Mouse (Mus musculus) lung, postnatal 0 days (tissue): Measurements from ENCODE around the gene Rnasek. TPM values are rescaled to one million over a fixed set of nuclear protein-coding genes. Genes with fewer than 3 reads are reported as not detected.
A peak's percentile ranks its signal among the peaks of the same experiment; 100 is the strongest.

ENCODE experiments used
- ATAC-seq: fragments of 200-750 bp; cut with Nextera tagmentation; 2 replicates; pipeline ENCODE4 v1.8.0; 2017; ENCODE audit warnings: moderate library complexity
- DNase-seq: peaks from one replicate; pipeline ENCODE4 v3.0.0-alpha.2; 2016; ENCODE audit warnings: low spot score
- H3K27ac ChIP-seq: fragments of 300-500 bp; sonication (generic); 2 replicates; pipeline ENCODE4 v1.5.1; 2014; ENCODE audit warnings: antibody characterized with exemption, mild to moderate bottlenecking, low read length, mixed read lengths
- H3K27me3 ChIP-seq: fragments of 300-500 bp; sonication (generic); replicated peaks from 2 replicates; pipeline ENCODE4 v1.6.1; 2014; ENCODE audit warnings: low read length, mixed read lengths; ENCODE audit not compliant: insufficient read depth
- H3K36me3 ChIP-seq: fragments of 300-500 bp; sonication (generic); 2 replicates; pipeline ENCODE4 v1.6.1; 2014; ENCODE audit warnings: low read length, mixed read lengths; ENCODE audit not compliant: insufficient read depth
- H3K4me1 ChIP-seq: fragments of 300-500 bp; sonication (generic); 2 replicates; pipeline ENCODE4 v1.6.1; 2014; ENCODE audit warnings: antibody characterized with exemption, low read depth, low read length, mixed read lengths; ENCODE audit not compliant: insufficient read depth
- H3K4me2 ChIP-seq: fragments of 300-500 bp; sonication (generic); replicated peaks from 2 replicates; pipeline ENCODE4 v1.6.1; 2014; ENCODE audit warnings: low read depth, mild to moderate bottlenecking, low read length, moderate library complexity, mixed read lengths
- H3K4me3 ChIP-seq: fragments of 300-500 bp; sonication (generic); 2 replicates; pipeline ENCODE4 v1.5.1; 2014; ENCODE audit warnings: low read depth, low read length
- H3K9ac ChIP-seq: fragments of 300-500 bp; sonication (generic); replicated peaks from 2 replicates; pipeline ENCODE4 v1.6.1; 2014; ENCODE audit warnings: low read depth, mild to moderate bottlenecking
- H3K9me3 ChIP-seq: fragments of 300-500 bp; sonication (generic); 2 replicates; pipeline ENCODE4 v1.6.1; 2016; ENCODE audit warnings: low read length, mixed read lengths
- CTCF ChIP-seq: IDR thresholded peaks from 2 replicates; pipeline ENCODE4 v1.5.1; 2016; ENCODE audit warnings: antibody characterized with exemption, mild to moderate bottlenecking
- EP300 ChIP-seq: IDR thresholded peaks from 2 replicates; pipeline ENCODE4 v1.6.1; 2016; ENCODE audit warnings: antibody characterized with exemption, mild to moderate bottlenecking, control low read depth
- WGBS: fragments of 180-500 bp; shearing (Covaris S2); extraction: QIAGEN DNeasy Blood & Tissue Kit; methylation state at CpG from one replicate; pipeline ENCODE4 v1.1.7; 2014; 5-methylcytosine and 5-hydroxymethylcytosine counted together
- polyA plus RNA-seq: library from polyadenylated mRNA; unstranded; fragments of >200 nt; fragmentation: Nextera tagmentation; extraction: Ambion mirVana; gene quantifications from 2 replicates; pipeline ENCODE4 v1.2.1, GENCODE M21; 2015

Gene Rnasek
- polyA plus RNA-seq, 1 experiment from 2014 or later, result 484 TPM

- DNase-seq, result no peak
- no peak overlapping the region for H3K4me2 ChIP-seq
- H3K9me3 ChIP-seq, result no peaks in the 10 kb centered on the region
- H3K27me3 ChIP-seq, result peaks cover 32% of the 10 kb centered on the region
- peaks cover 16% of the 10 kb centered on the region; the same call in 1 of the 2 replicates for H3K4me1 ChIP-seq
- no peak for TF ChIP-seq EP300
- no peak for TF ChIP-seq CTCF
- H3K9ac ChIP-seq, result no peak overlapping the region
- no peak overlapping the region for H3K4me3 ChIP-seq
- 21% methylated on average over 19 of the region's 22 CpGs for WGBS
- H3K27ac ChIP-seq, result no peak overlapping the region
- no peaks in the 10 kb centered on the region for H3K36me3 ChIP-seq
- no peak for ATAC-seq
These were observed 24.3 kb downstream of the Rnasek start for GRCm38 (mm10) chr11:70215301-70215700.

DNA sequence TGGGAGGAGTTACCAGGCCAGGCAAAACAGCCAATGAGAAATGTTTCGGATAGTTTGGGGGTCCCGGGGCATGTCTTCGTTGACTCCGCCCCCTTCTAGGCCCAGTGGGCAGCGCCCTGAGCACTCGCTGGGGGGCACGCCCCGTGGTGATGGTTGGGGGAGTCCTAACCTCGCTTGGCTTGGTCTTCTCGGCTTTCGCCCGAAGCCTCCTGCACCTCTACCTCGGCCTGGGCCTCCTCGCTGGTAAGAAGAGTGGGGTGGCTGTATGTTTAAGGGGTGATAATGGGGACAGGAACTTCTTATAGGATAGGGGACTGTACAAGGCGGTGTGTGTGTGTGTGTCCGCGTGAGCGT lies 24.8 kb downstream of the Rnasek start:
- H3K9ac ChIP-seq, result no peak overlapping the region
- WGBS, result 12% methylated on average over 17 of the region's 18 CpGs
- ATAC-seq, result no peak

DNA sequence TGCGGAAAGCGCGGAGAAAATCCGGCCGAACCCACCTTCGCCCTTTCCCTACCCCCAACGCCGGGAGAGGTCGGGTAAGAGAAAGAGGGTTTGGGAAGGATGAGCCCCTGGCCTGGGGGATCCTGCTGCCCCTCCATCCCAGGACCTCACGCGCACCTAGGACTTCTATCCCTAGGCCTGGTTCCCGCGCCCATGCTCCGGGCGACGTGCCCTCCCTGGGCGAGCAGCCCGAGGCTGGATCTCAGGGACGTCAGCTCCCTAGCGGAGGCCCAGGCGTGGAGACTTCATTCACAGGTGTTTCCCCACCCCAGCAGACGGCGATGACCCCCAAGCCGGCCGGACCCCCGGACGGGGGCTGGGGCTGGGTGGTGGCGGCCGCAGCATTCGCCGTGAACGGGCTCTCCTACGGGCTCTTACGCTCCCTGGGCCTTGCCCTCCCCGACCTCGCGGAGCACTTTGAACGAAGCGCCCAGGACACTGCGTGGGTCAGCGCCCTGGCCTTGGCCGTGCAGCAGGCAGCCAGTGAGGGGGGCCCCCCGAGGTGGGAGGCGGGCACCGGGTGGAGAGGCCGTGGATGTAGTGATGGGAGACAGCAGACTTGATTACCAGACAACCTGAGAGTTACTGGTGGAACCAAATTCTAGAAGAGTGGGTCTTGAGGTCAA lies 25.3 kb downstream of the Rnasek start:
- TF ChIP-seq EP300 (no peak), CTCF (no peak)
- Histone ChIP-seq H3K4me1 (peaks cover 13% of the 10 kb centered on the region; the same call in 1 of the 2 replicates), H3K4me2 (peak overlapping the region; percentile 48), H3K9me3 (no peaks in the 10 kb centered on the region), H3K36me3 (no peaks in the 10 kb centered on the region), H3K9ac (no peak overlapping the region), H3K27ac (no peak overlapping the region), H3K4me3 (peak overlapping the region; percentile 28; the same call in 1 of the 2 replicates), H3K27me3 (peaks cover 32% of the 10 kb centered on the region)
- 2% methylated on average over 42 of the region's 46 CpGs for WGBS
- ATAC-seq (peak; percentile 18; the same call in 1 of the 2 replicates), DNase-seq (no peak)

More for the DNA sequence above, 24.8 kb downstream of the Rnasek start:
- no peaks in the 10 kb centered on the region for H3K9me3 ChIP-seq
- peaks cover 13% of the 10 kb centered on the region; the same call in 1 of the 2 replicates for H3K4me1 ChIP-seq
- H3K27me3 ChIP-seq, result peaks cover 32% of the 10 kb centered on the region
- no peak for DNase-seq
- peak overlapping the region; percentile 48; the same call in 1 of the 2 replicates for H3K4me2 ChIP-seq
- H3K4me3 ChIP-seq, result no peak overlapping the region
- no peaks in the 10 kb centered on the region for H3K36me3 ChIP-seq
- no peak overlapping the region for H3K27ac ChIP-seq
- TF ChIP-seq EP300, result no peak
- TF ChIP-seq CTCF, result no peak

- no peaks in the 10 kb centered on the region for H3K36me3 ChIP-seq
- no peak for ATAC-seq
- H3K4me2 ChIP-seq, result peak overlapping the region; percentile 48
- no peak for DNase-seq
- no peak overlapping the region for H3K9ac ChIP-seq
- TF ChIP-seq EP300, result no peak
- no peak for TF ChIP-seq CTCF
- H3K4me3 ChIP-seq, result peak overlapping the region; percentile 28; the same call in 1 of the 2 replicates
- peaks cover 13% of the 10 kb centered on the region; the same call in 1 of the 2 replicates for H3K4me1 ChIP-seq
- H3K9me3 ChIP-seq, result no peaks in the 10 kb centered on the region
- peaks cover 32% of the 10 kb centered on the region for H3K27me3 ChIP-seq
- no peak overlapping the region for H3K27ac ChIP-seq
- WGBS, result 11% methylated on average over 26 of the region's 26 CpGs
These were observed 25.9 kb downstream of the Rnasek start for GRCm38 (mm10) chr11:70213736-70214135.

- H3K9ac ChIP-seq, result no peak overlapping the region
- H3K27me3 ChIP-seq, result peaks cover 32% of the 10 kb centered on the region
- 7% methylated on average over 9 of the region's 9 CpGs for WGBS
- DNase-seq, result peak; percentile 89
- 0 out of 2 replicates have a peak, but pooled peaks have one; percentile 31 for TF ChIP-seq EP300
- TF ChIP-seq CTCF, result peak; percentile 80
- ATAC-seq, result peak; percentile 43
- no peak overlapping the region for H3K4me3 ChIP-seq
- no peak overlapping the region for H3K27ac ChIP-seq
- H3K4me2 ChIP-seq, result no peak overlapping the region
- H3K36me3 ChIP-seq, result no peaks in the 10 kb centered on the region
- H3K4me1 ChIP-seq, result peaks cover 13% of the 10 kb centered on the region; the same call in 1 of the 2 replicates
- H3K9me3 ChIP-seq, result no peaks in the 10 kb centered on the region
These were observed 26.7 kb downstream of the Rnasek start for GRCm38 (mm10) chr11:70212896-70213295.

DNA sequence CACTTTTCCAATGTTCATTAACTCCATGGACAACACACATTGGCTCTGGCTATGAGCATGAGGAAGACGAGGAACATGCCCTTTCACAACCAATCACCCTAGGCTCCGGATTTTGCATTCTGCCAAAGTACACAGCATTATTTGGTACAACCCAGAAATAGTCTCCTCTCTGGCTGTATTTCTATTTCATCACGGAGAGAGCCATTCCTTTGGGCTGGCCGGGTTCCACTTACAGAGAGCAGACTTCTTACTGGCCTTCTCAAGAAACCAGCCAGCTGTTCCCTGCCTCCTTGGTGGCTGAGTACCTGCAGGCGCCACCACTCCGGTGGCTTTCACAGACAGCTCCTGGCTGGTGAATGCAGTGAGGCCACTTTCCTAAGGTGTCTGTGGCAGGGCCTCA lies 27.2 kb downstream of the Rnasek start, which contains the start of gene Slc16a11:
Slc16a11 (plus strand) TSS at position 330 of the 400 bp plus-strand sequence.
- H3K4me2 ChIP-seq, result 0 out of 2 replicates have a peak within 1 kb of the TSS, but pooled peaks have one; percentile 48
- TF ChIP-seq CTCF, result no peak
- no peak for TF ChIP-seq EP300

More for the DNA sequence above, 27.2 kb downstream of the Rnasek start, which contains the start of gene Slc16a11:
- Histone ChIP-seq H3K27me3 (peaks cover 32% of the 10 kb centered on the region), H3K4me1 (peaks cover 13% of the 10 kb centered on the region; the same call in 1 of the 2 replicates), H3K9me3 (no peaks in the 10 kb centered on the region), H3K4me3 (no peak within 1 kb of the TSS), H3K9ac (no peak within 1 kb of the TSS), H3K36me3 (no peaks in the 10 kb centered on the region), H3K27ac (no peak within 1 kb of the TSS)
- WGBS, result 34% methylated on average over 6 of the region's 6 CpGs
- DNase-seq (peak; percentile 58), ATAC-seq (peak; percentile 37)
